Mouse (Mus musculus): ENCODE measurements around the gene Zdhhc3. TPM values are rescaled to one million over a fixed set of nuclear protein-coding genes. Genes with fewer than 3 reads are reported as not detected.

Gene Zdhhc3
- polyA plus RNA-seq (2012; fragmentation: generic; extraction: Trizol), result 44.0 TPM

GRCm38 (mm10) chr9:123112805-123113521 is at the start of gene Zdhhc3, which contains the start of gene Exosc7:
TSS of gene Zdhhc3 (minus strand) at chr9:123113205.
TSS of gene Exosc7 (plus strand) at chr9:123113215.
- peak within 1 kb of the TSS; percentile 98 for H3K4me2 ChIP-seq (ENCODE audit: low read depth)
- no peak for TF ChIP-seq TCF12 (IDR thresholded peaks at IDR 0.05; ENCODE audit: insufficient read depth, poor library complexity, severe bottlenecking)
- TF ChIP-seq MAX (IDR thresholded peaks at IDR 0.05; ENCODE audit: low read depth), result no peak
- TF ChIP-seq POLR2A (IDR thresholded peaks at IDR 0.05; ENCODE audit: insufficient read length, low read depth), result peak; percentile 96
- no peak for TF ChIP-seq CEBPB (IDR thresholded peaks at IDR 0.05; ENCODE audit: insufficient read depth, poor library complexity, severe bottlenecking)
- peak; percentile 47 for TF ChIP-seq REST (IDR thresholded peaks at IDR 0.05; ENCODE audit: insufficient read depth, insufficient read length)
- peak in 2 of 3 experiments; percentile 14 to 46 for TF ChIP-seq MYOG (IDR thresholded peaks at IDR 0.05; ENCODE audit: control insufficient read depth in 1 of 3, insufficient read depth in 1 of 3, insufficient read length in 2 of 3, low read depth in 2 of 3)
- TF ChIP-seq SRF (IDR thresholded peaks at IDR 0.05; ENCODE audit: control insufficient read depth, insufficient read length, low read depth), result peak; percentile 90
- TF ChIP-seq E2F4 (IDR thresholded peaks at IDR 0.05; ENCODE audit: insufficient read depth), result peak; percentile 70
- peak; percentile 94 for TF ChIP-seq POLR2AphosphoS2 (IDR thresholded peaks at IDR 0.05; ENCODE audit: insufficient read length, low read depth)
- peak in 2 of 3 experiments; percentile 11 to 36 for TF ChIP-seq MYOD1 (IDR thresholded peaks at IDR 0.05; ENCODE audit: control insufficient read depth in 1 of 3, insufficient read length in 2 of 3, low read depth in 2 of 3)
- no peak for TF ChIP-seq TCF3 (IDR thresholded peaks at IDR 0.05; ENCODE audit: insufficient read length, low read depth)
- TF ChIP-seq USF1 (IDR thresholded peaks at IDR 0.05; ENCODE audit: low read depth), result no peak
- H3K36me3 ChIP-seq (ENCODE audit: control insufficient read depth, insufficient read depth), result peaks cover 8% of the 10 kb centered on the region
- peaks cover 74% of the 10 kb centered on the region for H3K79me2 ChIP-seq (ENCODE audit: control insufficient read depth, insufficient read depth)
- H3ac ChIP-seq (ENCODE audit: control insufficient read depth, insufficient read length), result peak within 1 kb of the TSS; percentile 84
- peak within 1 kb of the TSS; percentile 82 for H3K4me3 ChIP-seq
- H3K27me3 ChIP-seq (ENCODE audit: control insufficient read depth, insufficient read depth, insufficient read length), result no peaks in the 10 kb centered on the region

GRCm38 (mm10) chr9:123161792-123162191 is 48.8 kb upstream of the Zdhhc3 start:
- no peaks in the 10 kb centered on the region for H3K79me2 ChIP-seq (ENCODE audit: control insufficient read depth, insufficient read depth)
- H3K4me2 ChIP-seq (ENCODE audit: low read depth), result no peak overlapping the region
- H3K27me3 ChIP-seq (ENCODE audit: control insufficient read depth, insufficient read depth, insufficient read length), result no peaks in the 10 kb centered on the region
- no peaks in the 10 kb centered on the region for H3K36me3 ChIP-seq (ENCODE audit: control insufficient read depth, insufficient read depth)
- TF ChIP-seq POLR2AphosphoS2 (IDR thresholded peaks at IDR 0.05; ENCODE audit: insufficient read length, low read depth) (no peak), MYOD1 (IDR thresholded peaks at IDR 0.05; ENCODE audit: control insufficient read depth in 1 of 3, insufficient read length in 2 of 3, low read depth in 2 of 3) (no peak), TCF12 (IDR thresholded peaks at IDR 0.05; ENCODE audit: insufficient read depth, poor library complexity, severe bottlenecking) (no peak), CEBPB (IDR thresholded peaks at IDR 0.05; ENCODE audit: insufficient read depth, poor library complexity, severe bottlenecking) (no peak), USF1 (IDR thresholded peaks at IDR 0.05; ENCODE audit: low read depth) (no peak), E2F4 (IDR thresholded peaks at IDR 0.05; ENCODE audit: insufficient read depth) (no peak), MAX (IDR thresholded peaks at IDR 0.05; ENCODE audit: low read depth) (no peak), SRF (IDR thresholded peaks at IDR 0.05; ENCODE audit: control insufficient read depth, insufficient read length, low read depth) (no peak), MYOG (IDR thresholded peaks at IDR 0.05; ENCODE audit: control insufficient read depth in 1 of 3, insufficient read depth in 1 of 3, insufficient read length in 2 of 3, low read depth in 2 of 3) (no peak), POLR2A (IDR thresholded peaks at IDR 0.05; ENCODE audit: insufficient read length, low read depth) (no peak), TCF3 (IDR thresholded peaks at IDR 0.05; ENCODE audit: insufficient read length, low read depth) (no peak), REST (IDR thresholded peaks at IDR 0.05; ENCODE audit: insufficient read depth, insufficient read length) (no peak)
- no peak overlapping the region for H3ac ChIP-seq (ENCODE audit: control insufficient read depth, insufficient read length)
- no peak overlapping the region for H3K4me3 ChIP-seq

- Histone ChIP-seq H3K4me3 (no peak overlapping the region), H3K4me2 (ENCODE audit: low read depth) (no peak overlapping the region), H3ac (ENCODE audit: control insufficient read depth, insufficient read length) (no peak overlapping the region), H3K36me3 (ENCODE audit: control insufficient read depth, insufficient read depth) (no peaks in the 10 kb centered on the region), H3K27me3 (ENCODE audit: control insufficient read depth, insufficient read depth, insufficient read length) (no peaks in the 10 kb centered on the region), H3K79me2 (ENCODE audit: control insufficient read depth, insufficient read depth) (no peaks in the 10 kb centered on the region)
- no peak for TF ChIP-seq CEBPB (IDR thresholded peaks at IDR 0.05; ENCODE audit: insufficient read depth, poor library complexity, severe bottlenecking)
Observed at GRCm38 (mm10) chr9:123159330-123159729, 46.3 kb upstream of the Zdhhc3 start.

GRCm38 (mm10) chr9:123158125-123158836 is 45.3 kb upstream of the Zdhhc3 start:
- Histone ChIP-seq H3K4me2 (ENCODE audit: low read depth) (no peak overlapping the region), H3K36me3 (ENCODE audit: control insufficient read depth, insufficient read depth) (no peaks in the 10 kb centered on the region), H3ac (ENCODE audit: control insufficient read depth, insufficient read length) (no peak overlapping the region), H3K27me3 (ENCODE audit: control insufficient read depth, insufficient read depth, insufficient read length) (no peaks in the 10 kb centered on the region), H3K4me3 (no peak overlapping the region), H3K79me2 (ENCODE audit: control insufficient read depth, insufficient read depth) (no peaks in the 10 kb centered on the region)
- no peak for TF ChIP-seq MYOD1 (IDR thresholded peaks at IDR 0.05; ENCODE audit: control insufficient read depth in 1 of 3, insufficient read length in 2 of 3, low read depth in 2 of 3)
- no peak for TF ChIP-seq REST (IDR thresholded peaks at IDR 0.05; ENCODE audit: insufficient read depth, insufficient read length)
- no peak for TF ChIP-seq POLR2A (IDR thresholded peaks at IDR 0.05; ENCODE audit: insufficient read length, low read depth)
- no peak for TF ChIP-seq POLR2AphosphoS2 (IDR thresholded peaks at IDR 0.05; ENCODE audit: insufficient read length, low read depth)
- no peak for TF ChIP-seq SRF (IDR thresholded peaks at IDR 0.05; ENCODE audit: control insufficient read depth, insufficient read length, low read depth)
- no peak for TF ChIP-seq TCF3 (IDR thresholded peaks at IDR 0.05; ENCODE audit: insufficient read length, low read depth)
- TF ChIP-seq MAX (IDR thresholded peaks at IDR 0.05; ENCODE audit: low read depth), result no peak
- no peak for TF ChIP-seq CEBPB (IDR thresholded peaks at IDR 0.05; ENCODE audit: insufficient read depth, poor library complexity, severe bottlenecking)
- no peak for TF ChIP-seq USF1 (IDR thresholded peaks at IDR 0.05; ENCODE audit: low read depth)
- TF ChIP-seq E2F4 (IDR thresholded peaks at IDR 0.05; ENCODE audit: insufficient read depth), result no peak
- no peak for TF ChIP-seq MYOG (IDR thresholded peaks at IDR 0.05; ENCODE audit: control insufficient read depth in 1 of 3, insufficient read depth in 1 of 3, insufficient read length in 2 of 3, low read depth in 2 of 3)
- no peak for TF ChIP-seq TCF12 (IDR thresholded peaks at IDR 0.05; ENCODE audit: insufficient read depth, poor library complexity, severe bottlenecking)

Data from myocyte (in vitro differentiated cells).